Comparison of ENCODE assay signal across 13 mouse cellular contexts in the genomic region with DNA sequence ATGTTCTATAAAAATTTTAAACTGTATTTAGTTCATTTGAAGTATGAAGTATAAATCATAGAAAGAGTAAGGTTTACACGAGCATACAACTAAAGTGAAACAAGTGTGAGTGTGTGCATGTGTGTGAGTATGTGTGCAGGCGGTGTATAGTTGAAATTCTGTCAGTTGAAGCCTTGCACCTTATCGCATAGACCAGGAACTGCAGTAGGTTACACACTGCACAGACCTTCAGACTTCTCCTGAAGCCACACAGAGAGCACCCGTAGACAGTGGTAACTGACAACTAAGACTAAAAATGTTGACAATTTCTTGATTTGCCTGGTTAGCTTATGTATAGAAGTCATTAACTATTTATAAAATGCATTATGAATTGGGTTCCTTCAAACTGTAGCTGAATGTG.
"Had no signal": no experiment of that assay in that cellular context is flagged by ENCODE, and none has a peak within 500 bp of the region (broad histone marks: within the 10 kb centered on the region; RNA-seq: fewer than 3 reads in every experiment).

No protein-coding gene starts in this region.

- H3K9me3 ChIP-seq: lung, embryonic 15.5 days; megakaryocyte, embryonic 14.5 days; midbrain, embryonic 13.5 days; neural tube, embryonic 12.5 days had no signal

- H3K27me3 ChIP-seq: lung, embryonic 15.5 days; megakaryocyte, embryonic 14.5 days; midbrain, embryonic 13.5 days; neural tube, embryonic 12.5 days had no signal

- ATAC-seq: lung, postnatal 0 days; midbrain, embryonic 13.5 days had no signal

- H3K27ac ChIP-seq: lung, embryonic 15.5 days; macrophage; neural tube, embryonic 12.5 days had no signal

- DNase-seq: lung, adult 2 months; lung, postnatal 14 days; lung, postnatal 36 days; right cerebral cortex, postnatal 14 days; thymus, adult 18-20 months; thymus, postnatal 14 days; thymus, postnatal 36 days had no signal

- H3K4me1 ChIP-seq: lung, embryonic 15.5 days had no signal

- H3K9ac ChIP-seq: lung, embryonic 15.5 days; midbrain, embryonic 13.5 days; neural tube, embryonic 12.5 days had no signal

- H3K4me2 ChIP-seq: lung, embryonic 15.5 days; midbrain, embryonic 13.5 days; neural tube, embryonic 12.5 days had no signal

- H3K4me3 ChIP-seq: lung, embryonic 15.5 days; megakaryocyte, embryonic 14.5 days; midbrain, embryonic 13.5 days; neural tube, embryonic 12.5 days had no signal

- H3K36me3 ChIP-seq: lung, embryonic 15.5 days; midbrain, embryonic 13.5 days; neural tube, embryonic 12.5 days had no signal
